Mouse (Mus musculus) spleen, adult 2 months (tissue): ENCODE data around the gene Fhl2.

ENCODE experiments used
- CTCF ChIP-seq: fragments of 200-500 bp; IDR thresholded peaks from 2 replicates; pipeline ENCODE4 v1.5.1; 2011; ENCODE audit warnings: mild to moderate bottlenecking, inconsistent platforms; ENCODE audit not compliant: insufficient read depth, insufficient read length, insufficient replicate concordance; ENCODE audit errors: extremely low read depth
- POLR2A ChIP-seq: fragments of 200-500 bp; IDR thresholded peaks from 2 replicates; pipeline ENCODE4 v1.6.1; 2011; ENCODE audit warnings: low read depth, low read length, inconsistent platforms

DNA sequence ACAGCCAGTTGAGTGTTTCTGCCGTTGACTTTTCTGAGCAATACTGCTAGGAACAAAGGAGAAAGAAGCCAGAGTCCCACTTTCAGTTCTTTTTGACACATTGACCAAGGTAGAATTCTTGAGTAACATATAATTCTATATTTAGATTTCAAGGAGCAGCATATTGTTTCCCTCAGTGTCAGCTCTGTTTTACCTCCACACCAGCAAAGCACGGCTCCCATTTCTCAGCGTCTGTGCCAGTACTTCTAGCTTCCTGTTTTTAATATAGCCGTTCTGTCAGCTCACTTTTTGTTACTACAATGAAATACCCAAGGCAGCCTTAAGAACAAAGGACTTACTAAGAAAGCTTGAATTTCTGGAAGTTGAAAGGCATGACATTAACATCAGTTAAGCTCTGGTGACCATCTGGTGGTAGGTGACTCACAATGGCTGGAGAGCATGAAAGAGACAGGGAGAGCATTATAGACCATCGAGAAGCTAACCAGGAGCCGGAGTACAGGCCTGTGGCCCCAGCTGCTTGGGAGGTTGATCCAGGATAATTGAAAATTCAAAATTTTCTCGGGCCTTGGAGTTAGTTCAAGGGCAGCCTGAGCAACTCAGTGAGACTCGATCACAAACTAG, 28.9 kb upstream of the Fhl2 start:
- TF ChIP-seq CTCF = no peak
- no peak for TF ChIP-seq POLR2A
